Mouse (Mus musculus) CH12.LX (cell line): ENCODE results near the gene Ctnnbip1. TPM values are rescaled to one million over a fixed set of nuclear protein-coding genes. Genes with fewer than 3 reads are reported as not detected.

ENCODE experiments used
- DNase-seq: peaks from one replicate; pipeline ENCODE4 v3.0.0-alpha.2; 2013; ENCODE audit errors: extremely low read depth
- H3K27ac ChIP-seq: 2 replicates; pipeline ENCODE4 v1.5.1; 2012; ENCODE audit warnings: low read depth, mild to moderate bottlenecking, control low read depth, moderate library complexity; ENCODE audit not compliant: insufficient read depth
- H3K27me3 ChIP-seq: replicated peaks from 2 replicates; pipeline ENCODE3; 2012; ENCODE audit warnings: inconsistent platforms
- H3K36me3 ChIP-seq, 2 experiments: replicated peaks in 1 of 2; 2 replicates each; pipeline versions ENCODE3 to v1.6.1; 2012; ENCODE audit warnings: inconsistent platforms in 1 of 2, low read length in 1 of 2, mild to moderate bottlenecking in 1 of 2, mixed read lengths in 1 of 2, moderate library complexity in 1 of 2; ENCODE audit not compliant: control insufficient read depth in 1 of 2, insufficient read depth in 1 of 2
- H3K4me1 ChIP-seq, 2 experiments: 2 replicates each; pipeline ENCODE4 v1.6.1; 2012; ENCODE audit warnings: inconsistent platforms in 1 of 2, moderate library complexity in 1 of 2; ENCODE audit not compliant: insufficient read depth in 2 of 2, control insufficient read depth in 1 of 2
- H3K4me2 ChIP-seq: 2 replicates; pipeline ENCODE4 v1.6.1; 2012; ENCODE audit warnings: low read depth, mild to moderate bottlenecking, control low read depth; ENCODE audit not compliant: poor library complexity, insufficient read depth, severe bottlenecking
- H3K4me3 ChIP-seq, 3 experiments: fragments of 150-350 bp in 1 of 3; sonication (generic) in 1 of 3; replicated peaks in 1 of 3; 2 replicates each; pipeline versions ENCODE3 to v1.5.1; 2011 to 2012; ENCODE audit warnings: low read depth in 2 of 3, low read length in 2 of 3, mild to moderate bottlenecking in 2 of 3, moderate library complexity in 2 of 3, control low read depth in 1 of 3, improper control_type of control experiment in 1 of 3, inconsistent platforms in 1 of 3, mixed read lengths in 1 of 3; ENCODE audit not compliant: poor library complexity in 1 of 3
- H3K79me2 ChIP-seq: replicated peaks from 2 replicates; pipeline ENCODE4 v1.6.1; 2012; ENCODE audit warnings: mild to moderate bottlenecking, moderate library complexity; ENCODE audit not compliant: control insufficient read depth, poor library complexity, insufficient read depth, severe bottlenecking; ENCODE audit errors: extremely low read depth
- H3K9ac ChIP-seq: 2 replicates; pipeline ENCODE4 v1.6.1; 2012; ENCODE audit warnings: low read depth, mild to moderate bottlenecking, control low read depth, moderate library complexity; ENCODE audit not compliant: insufficient read depth
- H3K9me3 ChIP-seq: replicated peaks from 2 replicates; pipeline ENCODE3; 2012; ENCODE audit warnings: low read length, inconsistent platforms, mixed read lengths
- CHD1 ChIP-seq: IDR thresholded peaks from 2 replicates; pipeline ENCODE4 v1.6.1; 2012; ENCODE audit warnings: low read depth, low read length, improper control_type of control experiment, inconsistent platforms
- CTCF ChIP-seq, 2 experiments: IDR thresholded peaks in 1 of 2; conservative IDR thresholded peaks in 1 of 2; 2 replicates each; pipeline ENCODE4 v1.5.1; 2011 to 2012; ENCODE audit warnings: low read depth in 2 of 2, low read length in 2 of 2, improper control_type of control experiment in 1 of 2, inconsistent platforms in 1 of 2, mild to moderate bottlenecking in 1 of 2, moderate library complexity in 1 of 2
- E2F4 ChIP-seq: IDR thresholded peaks from 2 replicates; pipeline ENCODE4 v1.6.1; 2011; ENCODE audit warnings: low read depth, low read length, improper control_type of control experiment; ENCODE audit not compliant: insufficient replicate concordance
- ETS1 ChIP-seq: conservative IDR thresholded peaks from 2 replicates; pipeline ENCODE4 v1.6.1; 2012; ENCODE audit warnings: low read depth, mild to moderate bottlenecking, inconsistent platforms, low read length, improper control_type of control experiment, moderate library complexity
- IRF4 ChIP-seq: IDR thresholded peaks from 2 replicates; pipeline ENCODE4 v1.6.1; 2014; ENCODE audit warnings: low read depth, mild to moderate bottlenecking, inconsistent platforms, low read length, improper control_type of control experiment
- MAFK ChIP-seq: IDR thresholded peaks from 2 replicates; pipeline ENCODE4 v1.6.1; 2011; ENCODE audit warnings: low read length, improper control_type of control experiment; ENCODE audit not compliant: insufficient replicate concordance
- MAX ChIP-seq: IDR thresholded peaks from 2 replicates; pipeline ENCODE4 v1.6.1; 2011; ENCODE audit warnings: low read length, improper control_type of control experiment
- MAZ ChIP-seq: IDR thresholded peaks from 2 replicates; pipeline ENCODE4 v1.6.1; 2012; ENCODE audit warnings: low read depth, mild to moderate bottlenecking, inconsistent platforms, low read length, improper control_type of control experiment, moderate library complexity
- MXI1 ChIP-seq: IDR thresholded peaks from 2 replicates; pipeline ENCODE4 v1.6.1; 2011; ENCODE audit warnings: mild to moderate bottlenecking, low read depth, low read length, improper control_type of control experiment
- PAX5 ChIP-seq: IDR thresholded peaks from 2 replicates; pipeline ENCODE4 v1.6.1; 2012; ENCODE audit warnings: low read length, inconsistent platforms, mixed read lengths
- SIN3A ChIP-seq: IDR thresholded peaks from 2 replicates; pipeline ENCODE4 v1.6.1; 2012; ENCODE audit warnings: low read length, improper control_type of control experiment, inconsistent platforms
- USF2 ChIP-seq: conservative IDR thresholded peaks from 2 replicates; pipeline ENCODE4 v1.6.1; 2011; ENCODE audit warnings: low read depth, low read length, improper control_type of control experiment
- ZMIZ1 ChIP-seq: IDR thresholded peaks from 2 replicates; pipeline ENCODE4 v1.6.1; 2012; ENCODE audit warnings: low read depth, mild to moderate bottlenecking, inconsistent platforms, low read length, improper control_type of control experiment
- dilution Hi-C: fragments of 300-500 bp; cut with MboI; formaldehyde crosslinking; loops from 2 replicates; pipeline ENCODE4 v1.14.3; 2020; ENCODE audit warnings: low sequenced_read_pairs; ENCODE audit not compliant: extremely low pct_unique_long_range_greater_than_20kb, extremely low pct_ligation_motif_present
- in situ Hi-C: fragments of 300-500 bp; cut with MboI; formaldehyde crosslinking; loops from 3 replicates; pipeline ENCODE4 v1.14.3; 2019; ENCODE audit warnings: low sequenced_read_pairs, low pct_ligation_motif_present, low pct_unique_long_range_greater_than_20kb, mixed read lengths
- polyA plus RNA-seq: library from polyadenylated mRNA; unstranded; fragments of >175 nt; gene quantifications from 2 replicates; pipeline ENCODE4 v1.2.1, GENCODE M21; 2012; ENCODE audit warnings: low read depth; ENCODE audit not compliant: insufficient read length
- total RNA-seq, 2 experiments: library from RNA; depleted of rRNA; stranded (reverse); fragments of 300-350 nt in 1 of 2; fragments of >200 nt in 1 of 2; gene quantifications; 2 replicates each; pipeline ENCODE4 v1.2.3; 2012 to 2014

Ctnnbip1 gene
- total and polyA plus RNA-seq, 3 experiments, result 4.5 to 5.9 (median 5.7) TPM

DNA sequence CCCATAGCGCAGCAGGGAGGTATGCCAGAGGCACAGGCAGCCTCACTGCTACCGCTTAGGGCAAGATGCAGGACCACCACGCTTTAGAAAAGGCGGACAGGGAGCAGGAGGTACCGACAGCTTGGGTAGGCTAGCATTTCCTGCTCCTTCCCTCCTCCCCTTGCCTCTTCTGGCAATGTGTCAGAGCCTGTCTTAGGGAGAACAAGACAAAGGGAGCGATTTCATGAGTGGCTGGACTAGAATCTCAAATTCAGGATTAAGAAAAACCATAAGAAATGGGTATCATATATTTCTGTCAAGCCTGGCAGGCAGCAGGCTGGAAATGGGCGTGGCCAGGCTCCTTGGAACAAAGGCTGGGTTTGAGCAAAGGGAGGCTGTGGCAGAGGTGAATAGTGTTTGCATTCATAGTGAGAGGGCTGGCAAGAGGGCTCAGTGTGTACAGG is 44.9 kb downstream of the Ctnnbip1 start:
- no peak overlapping the region for H3K27ac ChIP-seq
- H3K79me2 ChIP-seq, result no peaks in the 10 kb centered on the region
- H3K4me2 ChIP-seq, result no peak overlapping the region
- no peak for DNase-seq
- no peaks in the 10 kb centered on the region for H3K27me3 ChIP-seq
- H3K4me1 ChIP-seq, result peaks cover 9 to 11% of the 10 kb centered on the region in 2 experiments
- H3K9me3 ChIP-seq, result no peaks in the 10 kb centered on the region
- H3K9ac ChIP-seq, result no peak overlapping the region
- TF ChIP-seq USF2, result no peak
- TF ChIP-seq MXI1, result no peak
- TF ChIP-seq MAZ, result no peak
- no peak for TF ChIP-seq CTCF (conservative IDR thresholded peaks at IDR 0.05 in 1 of 2, IDR thresholded peaks at IDR 0.05 in 1 of 2; ENCODE audit: low read depth in 2 of 2, low read length in 2 of 2)
- no peak for TF ChIP-seq SIN3A
- no peak for TF ChIP-seq ZMIZ1
- TF ChIP-seq MAFK, result no peak
- TF ChIP-seq CHD1, result no peak
- TF ChIP-seq E2F4, result no peak
- TF ChIP-seq IRF4, result no peak
- no peak for TF ChIP-seq PAX5
- no peak for TF ChIP-seq MAX
- peaks cover 0 to 2% of the 10 kb centered on the region in 2 experiments for H3K36me3 ChIP-seq
- H3K4me3 ChIP-seq, result no peak overlapping the region
- in situ Hi-C loops, result no loop called here
- dilution Hi-C loops, result no loop called here

DNA sequence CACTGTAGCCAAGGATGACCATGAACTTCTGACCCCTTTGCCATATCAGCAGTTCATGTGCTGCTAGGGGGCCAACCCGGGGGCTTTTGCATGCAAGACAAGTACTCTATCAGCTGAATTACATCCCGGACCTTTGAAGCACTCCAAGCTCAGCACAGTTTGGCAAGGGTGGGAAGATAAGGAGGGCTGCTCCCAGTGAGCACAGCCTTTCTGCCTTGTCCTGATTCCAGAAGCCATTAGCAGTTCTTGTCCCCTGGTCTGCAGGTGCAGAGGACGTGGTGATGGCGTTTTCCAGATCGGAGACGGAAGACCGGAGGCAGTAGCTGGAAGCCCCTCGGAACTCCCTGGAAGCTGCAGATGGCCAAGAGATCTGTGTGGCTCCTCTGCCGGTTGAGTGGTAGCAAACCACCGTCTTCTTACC is 45.9 kb downstream of the Ctnnbip1 start:
- H3K4me2 ChIP-seq, result no peak overlapping the region
- no peaks in the 10 kb centered on the region for H3K27me3 ChIP-seq
- no peak overlapping the region for H3K27ac ChIP-seq
- dilution Hi-C loops (no loop called here), in situ Hi-C loops (no loop called here)
- no peaks in the 10 kb centered on the region for H3K9me3 ChIP-seq
- no peak overlapping the region for H3K4me3 ChIP-seq
- no peak for TF ChIP-seq ETS1
- H3K9ac ChIP-seq, result no peak overlapping the region
- H3K36me3 ChIP-seq, result peaks cover 0 to 2% of the 10 kb centered on the region in 2 experiments
- no peak for DNase-seq
- H3K4me1 ChIP-seq, result peaks cover 9 to 11% of the 10 kb centered on the region in 2 experiments
- H3K79me2 ChIP-seq, result no peaks in the 10 kb centered on the region
